Mouse (Mus musculus) G1E (cell line): ENCODE results near the gene Crygd. TPM values are rescaled to one million over a fixed set of nuclear protein-coding genes. Genes with fewer than 3 reads are reported as not detected.

ENCODE experiments used
- ATAC-seq: 2 replicates; pipeline ENCODE4 v1.8.0; 2016; ENCODE audit warnings: mild to moderate bottlenecking; ENCODE audit not compliant: insufficient number of reproducible peaks, poor library complexity, low FRiP score, severe bottlenecking; ENCODE audit errors: extremely low read depth
- DNase-seq: peaks from one replicate; pipeline ENCODE4 v3.0.0; 2012; ENCODE audit warnings: low spot score
- H3K27me3 ChIP-seq: 2 replicates; pipeline ENCODE4 v1.6.1; 2012; ENCODE audit warnings: mild to moderate bottlenecking, low read length, inconsistent platforms; ENCODE audit not compliant: insufficient read depth
- H3K36me3 ChIP-seq: replicated peaks from 2 replicates; pipeline ENCODE3; 2012; ENCODE audit warnings: mild to moderate bottlenecking, inconsistent platforms
- H3K4me1 ChIP-seq: 2 replicates; pipeline ENCODE4 v1.6.1; 2012; ENCODE audit warnings: low read depth, low read length, inconsistent platforms, mixed read lengths; ENCODE audit not compliant: insufficient read depth
- H3K4me3 ChIP-seq: 2 replicates; pipeline ENCODE4 v1.5.1; 2012; ENCODE audit warnings: low read depth, mild to moderate bottlenecking, inconsistent platforms, low read length, moderate library complexity, mixed read lengths
- H3K9me3 ChIP-seq: replicated peaks from 2 replicates; pipeline ENCODE4 v1.6.1; 2012; ENCODE audit warnings: inconsistent platforms
- CTCF ChIP-seq: IDR thresholded peaks from 2 replicates; pipeline ENCODE4 v1.5.1; 2012; ENCODE audit warnings: low read depth, low read length, inconsistent platforms, mixed read lengths
- GATA1 ChIP-seq: IDR thresholded peaks from 2 replicates; pipeline ENCODE4 v1.6.1; 2012; ENCODE audit warnings: borderline replicate concordance, low read length, inconsistent platforms, mixed read lengths
- GATA2 ChIP-seq: IDR thresholded peaks from 2 replicates; pipeline ENCODE4 v1.6.1; 2012; ENCODE audit warnings: low read depth, low read length, inconsistent platforms, borderline replicate concordance
- POLR2AphosphoS5 ChIP-seq: IDR thresholded peaks from 2 replicates; pipeline ENCODE4 v1.6.1; 2012; ENCODE audit warnings: low read depth, low read length, inconsistent platforms; ENCODE audit not compliant: insufficient replicate concordance
- TAL1 ChIP-seq: conservative IDR thresholded peaks from 2 replicates; pipeline ENCODE4 v1.6.1; 2012; ENCODE audit warnings: low read depth, low read length, inconsistent platforms, mixed read lengths
- polyA plus RNA-seq: library from polyadenylated mRNA; stranded (reverse); fragments of >175 nt; gene quantifications from 2 replicates; pipeline ENCODE4 v1.2.3, GENCODE M21; 2012
- total RNA-seq, 2 experiments: library from RNA; stranded (forward) in 1 of 2; stranded (reverse) in 1 of 2; fragments of 200-1000 nt in 1 of 2; fragments of >200 nt in 1 of 2; fragmentation: Nextera tagmentation in 1 of 2; gene quantifications; 2 replicates each; pipeline ENCODE4 v1.2.3; 2014 to 2017

Crygd gene
- not detected in 2 replicates for total RNA-seq (2014; fragmentation: Nextera tagmentation)
- total RNA-seq (2017) = 0.49 TPM in 1 of 2 replicates, not detected in the other
- not detected in 2 replicates for polyA plus RNA-seq

DNA sequence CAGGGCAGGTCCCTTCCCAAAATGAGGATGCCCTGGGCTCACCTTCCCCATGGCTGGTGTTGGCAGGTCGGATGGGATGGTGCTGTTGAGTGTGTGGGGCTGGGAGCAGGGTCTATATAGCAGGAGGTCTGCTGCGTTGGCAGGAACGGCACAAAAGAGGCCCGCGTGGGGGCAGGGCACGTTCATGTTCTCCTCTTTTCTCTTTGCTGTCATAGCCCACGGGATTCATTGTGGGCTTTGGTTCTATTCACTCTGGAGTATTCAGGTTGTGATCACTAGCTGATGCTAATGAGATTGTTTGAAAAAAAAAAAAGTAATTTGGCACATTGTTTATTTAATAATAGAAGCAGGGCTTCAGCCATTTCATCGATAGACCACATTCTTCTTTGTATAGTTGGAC lies at the start of gene Crygd:
Crygd (minus strand) TSS at position 101 of the 400 bp plus-strand sequence.
- Histone ChIP-seq H3K36me3 (no peaks in the 10 kb centered on the region), H3K4me1 (no peaks in the 10 kb centered on the region), H3K9me3 (no peaks in the 10 kb centered on the region; the same call in 1 of the 2 replicates), H3K4me3 (no peak within 1 kb of the TSS), H3K27me3 (no peaks in the 10 kb centered on the region; the same call in 1 of the 2 replicates)
- TF ChIP-seq GATA1 (no peak), TAL1 (no peak), GATA2 (no peak), POLR2AphosphoS5 (no peak), CTCF (no peak)
- ATAC-seq (no peak), DNase-seq (no peak)

DNA sequence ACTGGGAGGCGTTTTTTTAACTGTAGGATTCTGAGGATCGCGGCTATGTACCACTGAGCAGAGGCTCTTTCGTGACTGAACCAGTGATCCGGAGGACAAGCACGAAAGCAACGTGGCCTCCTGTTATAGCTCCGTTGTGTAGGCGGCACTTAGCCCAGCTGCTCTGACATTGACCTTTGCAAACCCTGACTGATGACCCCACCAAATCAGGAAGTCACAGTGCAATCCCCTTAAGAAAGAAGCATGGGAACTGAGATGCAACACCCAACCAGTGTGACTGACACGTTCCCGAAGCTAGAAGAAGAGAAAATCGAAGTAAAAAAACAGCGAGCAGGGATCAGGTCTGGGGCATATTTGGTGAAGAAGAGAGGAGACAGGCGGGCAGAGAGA lies 49.5 kb upstream of the Crygd start:
- ATAC-seq (no peak), DNase-seq (no peak)
- peaks cover 4% of the 10 kb centered on the region; the same call in 1 of the 2 replicates for H3K27me3 ChIP-seq

GRCm38 (mm10) chr1:65112031-65112806 lies 49.0 kb upstream of the Crygd start:
- Histone ChIP-seq H3K27me3 (peaks cover 4% of the 10 kb centered on the region; the same call in 1 of the 2 replicates), H3K4me1 (peaks cover 38% of the 10 kb centered on the region), H3K36me3 (no peaks in the 10 kb centered on the region), H3K9me3 (no peaks in the 10 kb centered on the region), H3K4me3 (no peak overlapping the region)
- TF ChIP-seq POLR2AphosphoS5 (no peak), CTCF (peak; percentile 83)
- DNase-seq = peak; percentile 58
- peak; percentile 70 for ATAC-seq

More for the DNA sequence above, 49.5 kb upstream of the Crygd start:
- no peaks in the 10 kb centered on the region for H3K9me3 ChIP-seq
- no peak overlapping the region for H3K4me3 ChIP-seq
- H3K4me1 ChIP-seq = peaks cover 36% of the 10 kb centered on the region
- H3K36me3 ChIP-seq = no peaks in the 10 kb centered on the region
- TF ChIP-seq TAL1 (no peak), POLR2AphosphoS5 (no peak), GATA2 (no peak), GATA1 (no peak), CTCF (no peak)

- Histone ChIP-seq H3K9me3 (no peaks in the 10 kb centered on the region), H3K4me3 (peak overlapping the region; percentile 14; the same call in 1 of the 2 replicates), H3K27me3 (peaks cover 4% of the 10 kb centered on the region; the same call in 1 of the 2 replicates), H3K4me1 (peaks cover 38% of the 10 kb centered on the region), H3K36me3 (no peaks in the 10 kb centered on the region)
- TF ChIP-seq GATA1 (no peak), POLR2AphosphoS5 (no peak), TAL1 (no peak), CTCF (no peak), GATA2 (no peak)
- no peak for DNase-seq
- ATAC-seq = no peak
Measured at GRCm38 (mm10) chr1:65109756-65110435, 46.6 kb upstream of the Crygd start.

- no peak for ATAC-seq
- peaks cover 38% of the 10 kb centered on the region for H3K4me1 ChIP-seq
- no peak overlapping the region for H3K4me3 ChIP-seq
- no peaks in the 10 kb centered on the region for H3K36me3 ChIP-seq
- no peak for TF ChIP-seq GATA1
- TF ChIP-seq TAL1 = no peak
- TF ChIP-seq POLR2AphosphoS5 = no peak
- no peak for TF ChIP-seq GATA2
- no peak for TF ChIP-seq CTCF
- no peaks in the 10 kb centered on the region for H3K9me3 ChIP-seq
- H3K27me3 ChIP-seq = peaks cover 10% of the 10 kb centered on the region; the same call in 1 of the 2 replicates
- no peak for DNase-seq
Measured at GRCm38 (mm10) chr1:65109196-65109595, 45.9 kb upstream of the Crygd start.

- H3K4me1 ChIP-seq = peaks cover 31% of the 10 kb centered on the region
- no peaks in the 10 kb centered on the region for H3K36me3 ChIP-seq
- peaks cover 15% of the 10 kb centered on the region; the same call in 1 of the 2 replicates for H3K27me3 ChIP-seq
- no peak for ATAC-seq
- DNase-seq = no peak
- TF ChIP-seq TAL1 (no peak), GATA1 (no peak), CTCF (no peak), GATA2 (no peak), POLR2AphosphoS5 (no peak)
- no peaks in the 10 kb centered on the region for H3K9me3 ChIP-seq
- no peak overlapping the region for H3K4me3 ChIP-seq
Measured at GRCm38 (mm10) chr1:65107654-65108279, 44.5 kb upstream of the Crygd start.
